Mouse (Mus musculus) MEL (cell line): ENCODE measurements around the gene Ubl5.

Experiments used
- CTCF ChIP-seq, 3 experiments: IDR thresholded peaks in 2 of 3; conservative IDR thresholded peaks in 1 of 3; 2 replicates each; pipeline ENCODE4 v1.5.1; 2011 to 2012; ENCODE audit warnings: low read length in 3 of 3, low read depth in 2 of 3, mild to moderate bottlenecking in 2 of 3, improper control_type of control experiment in 1 of 3, inconsistent platforms in 1 of 3, mixed read lengths in 1 of 3, moderate library complexity in 1 of 3; ENCODE audit not compliant: control insufficient read depth in 1 of 3, insufficient read depth in 1 of 3, poor library complexity in 1 of 3, severe bottlenecking in 1 of 3
- ETS1 ChIP-seq: IDR thresholded peaks from 2 replicates; pipeline ENCODE4 v1.6.1; 2012; ENCODE audit warnings: low read depth, mild to moderate bottlenecking, inconsistent platforms, low read length, improper control_type of control experiment, moderate library complexity
- HCFC1 ChIP-seq: IDR thresholded peaks from 2 replicates; pipeline ENCODE4 v1.6.1; 2012; ENCODE audit warnings: low read depth, mild to moderate bottlenecking, inconsistent platforms, low read length, improper control_type of control experiment, moderate library complexity
- MAX ChIP-seq: IDR thresholded peaks from 2 replicates; pipeline ENCODE4 v1.6.1; 2011; ENCODE audit warnings: low read length, improper control_type of control experiment
- POLR2A ChIP-seq, 2 experiments: IDR thresholded peaks; 2 replicates each; pipeline ENCODE4 v1.6.1; 2011 to 2012; ENCODE audit warnings: low read length in 2 of 2, mild to moderate bottlenecking in 2 of 2, control low read depth in 1 of 2, improper control_type of control experiment in 1 of 2, low read depth in 1 of 2, moderate library complexity in 1 of 2; ENCODE audit not compliant: control insufficient read depth in 1 of 2, insufficient read depth in 1 of 2, poor library complexity in 1 of 2
- RAD21 ChIP-seq: IDR thresholded peaks from 2 replicates; pipeline ENCODE4 v1.6.1; 2011; ENCODE audit warnings: mild to moderate bottlenecking, low read depth, low read length, improper control_type of control experiment
- ZNF384 ChIP-seq: IDR thresholded peaks from 2 replicates; pipeline ENCODE4 v1.6.1; 2012; ENCODE audit warnings: low read depth, mild to moderate bottlenecking, inconsistent platforms, low read length, improper control_type of control experiment

DNA sequence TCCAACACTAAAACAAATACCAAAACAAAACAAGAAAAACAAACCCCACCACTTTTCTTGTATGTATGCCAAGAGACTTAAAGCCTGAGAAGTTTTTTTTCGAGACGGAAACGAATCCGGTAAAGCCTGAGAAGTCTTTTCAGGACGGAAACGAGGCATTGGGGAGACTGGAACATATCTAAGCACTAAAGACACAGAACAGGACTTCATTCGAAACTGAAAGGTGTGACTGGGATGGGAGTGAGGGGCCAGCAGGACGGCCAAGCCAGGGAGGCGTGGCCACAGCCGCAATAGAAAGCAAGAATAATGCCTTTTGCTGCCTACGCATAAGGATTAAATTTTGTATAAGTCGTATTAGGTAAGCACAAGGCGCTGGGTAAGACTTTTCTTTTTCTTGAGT, 1.1 kb downstream of the Ubl5 start:
- TF ChIP-seq HCFC1 (no peak), POLR2A (IDR thresholded peaks at IDR 0.05; ENCODE audit: control insufficient read depth in 1 of 2, insufficient read depth in 1 of 2, low read depth in 1 of 2, low read length in 2 of 2, poor library complexity in 1 of 2) (no peak), CTCF (IDR thresholded peaks at IDR 0.05 in 2 of 3, conservative IDR thresholded peaks at IDR 0.05 in 1 of 3; ENCODE audit: control insufficient read depth in 1 of 3, insufficient read depth in 1 of 3, low read depth in 2 of 3, low read length in 3 of 3, poor library complexity in 1 of 3, severe bottlenecking in 1 of 3) (no peak), ZNF384 (no peak), ETS1 (no peak), MAX (no peak), RAD21 (no peak)
